Mouse (Mus musculus) MEL-GATA-1-ER (cell line): Measurements from ENCODE around the gene Hps5.

Experiments used
- DNase-seq: peaks from one replicate; pipeline ENCODE4 v3.0.0-alpha.2; 2012; ENCODE audit warnings: low read depth; ENCODE audit errors: extremely low read depth

The Hps5 gene

GRCm38 (mm10) chr7:46738561-46739460, 57.1 kb downstream of the Hps5 start:
- no peak for DNase-seq

DNA sequence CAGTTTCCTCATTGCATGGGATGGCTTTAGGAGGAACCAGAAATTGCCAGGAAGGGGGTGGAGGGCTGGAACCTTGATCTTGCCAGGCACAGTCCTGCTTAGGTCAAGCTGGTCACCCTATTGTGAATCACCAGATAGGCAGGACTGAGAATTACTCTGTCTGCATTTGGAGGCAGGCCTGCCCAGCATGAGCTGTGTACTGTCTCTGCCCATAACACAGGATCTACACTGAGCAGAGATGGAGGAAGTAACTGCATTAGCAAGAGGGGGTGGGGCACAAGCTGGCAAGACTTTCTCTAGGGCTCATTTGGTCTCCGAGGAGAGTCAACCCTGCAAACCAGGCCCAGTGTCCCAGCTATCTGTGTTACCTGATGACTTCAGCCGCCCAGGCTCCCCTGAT, 60.9 kb downstream of the Hps5 start:
- DNase-seq, result no peak

GRCm38 (mm10) chr7:46732458-46732857, 63.4 kb downstream of the Hps5 start, which contains the start of gene Saa4:
TSS of gene Saa4 (minus strand) at chr7:46732603.
- no peak for DNase-seq

DNA sequence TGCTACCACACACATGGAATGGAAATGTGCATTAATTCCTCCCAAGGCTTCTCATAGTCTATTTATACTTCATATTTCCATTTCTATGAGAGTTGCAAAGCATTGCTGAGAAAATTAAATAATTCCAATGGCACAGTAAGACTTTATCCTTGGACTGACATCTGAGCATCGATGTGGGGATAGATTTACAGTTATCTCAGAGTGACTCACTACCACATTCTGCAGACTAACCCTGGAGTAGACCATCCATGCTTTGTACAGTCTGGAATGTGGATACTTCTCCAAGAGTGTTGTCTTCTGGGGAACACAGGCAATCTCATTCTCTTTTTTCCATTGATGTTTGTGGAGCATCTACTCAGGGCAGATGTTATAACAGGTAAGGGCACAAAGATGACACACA, 68.3 kb downstream of the Hps5 start:
- no peak for DNase-seq

- DNase-seq, result no peak
Measured at GRCm38 (mm10) chr7:46724396-46724795, 71.5 kb downstream of the Hps5 start.

GRCm38 (mm10) chr7:46723849-46724248, 72.0 kb downstream of the Hps5 start:
- no peak for DNase-seq

DNA sequence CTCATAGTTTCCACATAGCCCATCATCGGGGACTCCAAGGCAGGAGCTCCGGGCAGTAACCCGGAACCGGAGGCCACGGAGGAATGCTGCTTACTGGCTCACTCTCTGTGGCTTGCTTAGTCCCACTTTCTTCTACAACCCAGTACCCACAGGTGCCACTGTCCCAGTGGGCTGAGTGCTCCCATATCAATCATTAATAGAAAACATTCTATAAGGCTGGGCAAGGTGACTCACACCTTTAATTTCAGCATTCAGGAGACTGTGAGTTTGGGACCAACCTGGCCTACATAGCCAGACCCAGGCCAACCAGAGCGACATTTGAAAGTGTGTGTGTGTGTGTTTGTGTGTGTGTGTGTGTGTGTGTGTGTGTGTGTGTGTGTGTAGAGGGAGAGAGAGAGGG, 72.5 kb downstream of the Hps5 start:
- DNase-seq, result no peak

GRCm38 (mm10) chr7:46720460-46720859, 75.4 kb downstream of the Hps5 start:
- DNase-seq, result no peak

GRCm38 (mm10) chr7:46719526-46719925, 76.3 kb downstream of the Hps5 start:
- no peak for DNase-seq

DNA sequence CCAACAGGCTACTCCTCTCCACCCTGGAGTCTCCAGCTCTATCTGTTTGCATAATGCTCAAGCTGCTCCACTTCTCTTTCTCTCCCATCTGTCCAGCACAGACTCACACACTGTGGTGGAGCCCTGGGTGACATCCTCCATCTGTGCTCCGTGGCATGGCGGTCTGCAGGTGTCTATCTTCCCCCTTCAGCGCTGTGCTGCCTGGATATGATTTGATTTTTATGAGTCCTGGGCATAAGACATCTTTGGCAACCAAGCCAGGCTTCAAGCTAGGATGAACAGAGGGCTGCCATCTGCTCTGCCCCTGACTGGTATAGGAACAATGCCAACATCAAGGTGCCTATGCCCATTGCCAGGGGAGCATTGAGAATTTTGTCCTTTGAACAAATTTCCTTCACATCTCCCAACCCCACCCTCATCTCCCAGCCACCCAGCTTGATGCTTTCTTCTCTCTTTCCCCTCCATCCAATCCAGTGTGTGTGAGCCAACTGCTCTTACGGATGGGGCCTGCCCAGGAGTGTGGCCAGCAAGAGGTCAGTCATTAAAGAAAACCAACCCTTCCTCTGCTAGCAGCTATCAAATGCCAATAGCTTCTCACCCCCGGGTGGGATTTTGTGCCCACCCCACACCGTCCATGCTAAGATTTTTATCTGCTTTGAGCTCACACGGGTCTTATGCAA, 77.1 kb downstream of the Hps5 start:
- no peak for DNase-seq

GRCm38 (mm10) chr7:46716897-46717296, 79.0 kb downstream of the Hps5 start:
- no peak for DNase-seq

DNA sequence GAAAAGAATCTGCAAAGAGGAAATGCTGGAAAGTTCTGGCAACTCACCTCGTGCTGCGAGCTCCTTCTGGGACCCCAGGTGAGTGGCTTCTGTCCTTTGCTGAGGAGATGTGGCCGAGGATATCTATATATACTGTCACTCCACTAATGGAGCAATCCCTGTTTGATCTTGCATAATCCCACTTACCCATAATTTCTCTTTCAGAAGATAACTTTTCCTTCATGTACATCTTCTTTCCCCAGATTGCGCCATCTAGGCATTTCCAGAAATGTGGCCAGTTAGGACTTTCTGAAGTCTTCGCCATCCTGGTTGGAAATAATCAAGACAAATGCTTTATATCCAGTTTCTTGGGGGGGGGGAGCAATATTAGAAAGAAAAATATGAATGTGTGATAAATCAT, 80.3 kb downstream of the Hps5 start, which contains the start of gene Saa3:
TSS of gene Saa3 (minus strand) at position 101 of the 400 bp plus-strand sequence.
- DNase-seq, result no peak

DNA sequence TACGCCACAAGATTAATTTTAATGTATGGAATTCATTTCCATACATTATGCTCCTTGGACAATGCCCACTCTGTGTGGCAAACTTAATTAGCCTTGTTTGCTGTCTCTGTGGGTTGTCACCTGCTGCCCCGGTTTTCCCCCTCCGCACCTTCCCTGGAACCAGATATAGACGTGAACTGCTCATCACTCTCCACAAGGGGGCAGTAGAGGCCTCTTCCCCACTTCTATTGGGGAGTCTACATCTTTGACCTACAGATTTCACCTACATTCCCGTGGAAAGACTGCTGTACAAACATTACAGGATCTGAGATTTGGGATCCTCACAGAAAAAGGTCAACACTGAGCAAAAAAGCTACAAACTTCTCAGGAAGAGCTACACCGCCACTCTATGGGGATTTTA, 81.3 kb downstream of the Hps5 start:
- DNase-seq, result no peak

- no peak for DNase-seq
Measured at GRCm38 (mm10) chr7:46712250-46712649, 83.6 kb downstream of the Hps5 start.
